8 mouse cellular contexts compared by ENCODE assay signal in the genomic region with DNA sequence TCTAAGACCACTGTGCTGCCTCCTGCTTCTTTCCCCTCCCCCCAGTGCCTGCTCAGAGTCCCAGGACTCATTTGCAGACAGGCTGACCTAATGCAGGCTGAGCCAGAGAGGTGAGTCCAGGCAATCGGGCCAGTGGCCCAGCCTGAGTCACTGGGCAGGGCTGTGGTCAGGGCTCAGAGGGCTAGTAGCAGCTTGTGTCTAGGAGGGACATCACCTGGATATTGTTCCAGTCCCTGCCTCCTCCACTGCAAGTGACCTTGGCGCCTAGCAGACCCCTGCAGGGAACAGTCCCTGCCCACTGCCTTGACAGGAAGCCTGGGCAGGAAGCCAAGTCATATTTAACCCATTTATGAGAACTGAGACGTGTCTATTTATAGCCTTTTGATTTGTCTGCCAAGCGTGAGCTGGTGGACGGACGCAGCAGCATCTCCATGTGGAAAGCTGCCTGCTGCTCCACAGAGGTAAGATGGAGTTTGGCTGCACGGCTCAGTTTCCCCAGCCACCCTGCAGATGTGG. TPM values are rescaled to one million over a fixed set of nuclear protein-coding genes. Genes with fewer than 3 reads are reported as not detected.
A peak's percentile ranks its signal among the peaks of the same experiment; 100 is the strongest.
DNase-seq lines count a peak whose midpoint lies in the region; ATAC-seq lines count a peak whose summit lies in the region.

No protein-coding gene starts in this region.

- ATAC-seq in common myeloid progenitor, adult 5-6 weeks (replicated peaks; ENCODE audit: low read depth, poor library complexity, severe bottlenecking) = peak; percentile 59
- ATAC-seq in heart, embryonic 15.5 days (replicated peaks; ENCODE audit: insufficient number of reproducible peaks, insufficient read depth, low FRiP score, low read depth) = peak; percentile 90
- ATAC-seq in forebrain, embryonic 16.5 days = no peak

- DNase-seq in A20 (ENCODE audit: low read depth, low spot score) = peak; percentile 89
- peak; percentile 51 for DNase-seq in Muller cell, postnatal 12 days (ENCODE audit: inconsistent ontology term)
- peak; percentile 53 to 68 for DNase-seq in kidney, postnatal 4 days
- peak; percentile 78 to 88 for DNase-seq in spleen, postnatal 36 days (ENCODE audit: low spot score in 2 of 2)

- H3K9ac ChIP-seq in heart, embryonic 15.5 days = peak overlapping the region; percentile 22; the same call in 1 of the 2 replicates
- H3K9ac ChIP-seq in forebrain, embryonic 16.5 days (replicated peaks; ENCODE audit: low read depth, low read length) = no peak overlapping the region

- H3K9me3 ChIP-seq in heart, embryonic 15.5 days (replicated peaks) = no peaks in the 10 kb centered on the region
- H3K9me3 ChIP-seq in megakaryocyte, embryonic 14.5 days = peaks cover 16% of the 10 kb centered on the region
- peaks cover 5% of the 10 kb centered on the region; the same call in 1 of the 2 replicates for H3K9me3 ChIP-seq in forebrain, embryonic 16.5 days (ENCODE audit: control insufficient read depth, low read length)

- peak overlapping the region; percentile 86 for H3K27ac ChIP-seq in heart, embryonic 15.5 days
- H3K27ac ChIP-seq in forebrain, embryonic 16.5 days (ENCODE audit: low read length) = no peak overlapping the region

- H3K36me3 ChIP-seq in heart, embryonic 15.5 days = no peaks in the 10 kb centered on the region
- peaks cover 10% of the 10 kb centered on the region for H3K36me3 ChIP-seq in megakaryocyte, embryonic 14.5 days (replicated peaks; ENCODE audit: low read length)
- H3K36me3 ChIP-seq in forebrain, embryonic 16.5 days (ENCODE audit: control insufficient read depth, insufficient read depth) = no peaks in the 10 kb centered on the region

- peaks cover 21% of the 10 kb centered on the region for H3K4me1 ChIP-seq in heart, embryonic 15.5 days (replicated peaks)
- H3K4me1 ChIP-seq in megakaryocyte, embryonic 14.5 days = peaks cover 59% of the 10 kb centered on the region
- no peaks in the 10 kb centered on the region for H3K4me1 ChIP-seq in forebrain, embryonic 16.5 days (replicated peaks; ENCODE audit: control insufficient read depth, insufficient read depth, low read length)

- no peaks in the 10 kb centered on the region for H3K27me3 ChIP-seq in heart, embryonic 15.5 days
- H3K27me3 ChIP-seq in megakaryocyte, embryonic 14.5 days (replicated peaks) = no peaks in the 10 kb centered on the region
- H3K27me3 ChIP-seq in forebrain, embryonic 16.5 days (replicated peaks; ENCODE audit: control insufficient read depth, insufficient read depth, low read length) = no peaks in the 10 kb centered on the region

- WGBS in heart, embryonic 15.5 days = 3% methylated on average over 7 of the region's 7 CpGs
- WGBS in forebrain, embryonic 16.5 days = 46% methylated on average over 7 of the region's 7 CpGs

- H3K4me2 ChIP-seq in heart, embryonic 15.5 days = peak overlapping the region; percentile 53
- no peak overlapping the region for H3K4me2 ChIP-seq in forebrain, embryonic 16.5 days (ENCODE audit: low read length)

- H3K4me3 ChIP-seq in heart, embryonic 15.5 days = no peak overlapping the region; the same call in 1 of the 2 replicates
- peak overlapping the region; percentile 85 for H3K4me3 ChIP-seq in megakaryocyte, embryonic 14.5 days (replicated peaks)
- H3K4me3 ChIP-seq in forebrain, embryonic 16.5 days (replicated peaks; ENCODE audit: low read length) = no peak overlapping the region

RNA-seq across cellular contexts. Expression of a gene that starts 27.0 kb away (rescaled TPM):
- not detected in 2 replicates for total RNA-seq in common myeloid progenitor, adult 5-6 weeks (2017)
- 0.54 and 0.86 TPM in 2 replicates for polyA plus RNA-seq in heart, embryonic 15.5 days (2015; fragmentation: Nextera tagmentation; extraction: Ambion mirVana)
- polyA plus RNA-seq in megakaryocyte, embryonic 14.5 days (2012; ENCODE audit: insufficient read depth, low replicate concordance) = not detected in 2 replicates
- polyA plus RNA-seq in forebrain, embryonic 16.5 days (2015; fragmentation: Nextera tagmentation; extraction: Ambion mirVana) = 0.26 and 0.42 TPM in 2 replicates

RNA-seq across cellular contexts. Expression of a gene that starts 27.3 kb away (rescaled TPM):
- 1.1 TPM in 1 of 2 replicates, not detected in the other for total RNA-seq in common myeloid progenitor, adult 5-6 weeks (2017)
- polyA plus RNA-seq in heart, embryonic 15.5 days (2015; fragmentation: Nextera tagmentation; extraction: Ambion mirVana) = 7.0 and 18.9 TPM in 2 replicates
- polyA plus RNA-seq in megakaryocyte, embryonic 14.5 days (2012; ENCODE audit: insufficient read depth, low replicate concordance) = 2.1 TPM in 1 of 2 replicates, not detected in the other
- polyA plus RNA-seq in forebrain, embryonic 16.5 days (2015; fragmentation: Nextera tagmentation; extraction: Ambion mirVana) = 21.3 and 23.2 TPM in 2 replicates

RNA-seq across cellular contexts. Expression of a gene that starts 41.7 kb away (rescaled TPM):
- total RNA-seq in common myeloid progenitor, adult 5-6 weeks (2017) = 216 and 242 TPM in 2 replicates
- polyA plus RNA-seq in heart, embryonic 15.5 days (2015; fragmentation: Nextera tagmentation; extraction: Ambion mirVana) = 39.1 and 47.0 TPM in 2 replicates
- 2,043 and 2,688 TPM in 2 replicates for polyA plus RNA-seq in megakaryocyte, embryonic 14.5 days (2012; ENCODE audit: insufficient read depth, low replicate concordance)
- 21.7 and 23.4 TPM in 2 replicates for polyA plus RNA-seq in forebrain, embryonic 16.5 days (2015; fragmentation: Nextera tagmentation; extraction: Ambion mirVana)

RNA-seq across cellular contexts. Expression of a gene that starts 44.0 kb away (rescaled TPM):
- 130 and 138 TPM in 2 replicates for total RNA-seq in common myeloid progenitor, adult 5-6 weeks (2017)
- 13.1 and 16.2 TPM in 2 replicates for polyA plus RNA-seq in heart, embryonic 15.5 days (2015; fragmentation: Nextera tagmentation; extraction: Ambion mirVana)
- polyA plus RNA-seq in megakaryocyte, embryonic 14.5 days (2012; ENCODE audit: insufficient read depth, low replicate concordance) = 122 and 127 TPM in 2 replicates
- polyA plus RNA-seq in forebrain, embryonic 16.5 days (2015; fragmentation: Nextera tagmentation; extraction: Ambion mirVana) = 30.0 and 32.3 TPM in 2 replicates

RNA-seq across cellular contexts. Expression of a gene that starts 50.7 kb away (rescaled TPM):
- total RNA-seq in common myeloid progenitor, adult 5-6 weeks (2017) = not detected in 2 replicates
- polyA plus RNA-seq in heart, embryonic 15.5 days (2015; fragmentation: Nextera tagmentation; extraction: Ambion mirVana) = 1.1 and 2.7 TPM in 2 replicates
- polyA plus RNA-seq in megakaryocyte, embryonic 14.5 days (2012; ENCODE audit: insufficient read depth, low replicate concordance) = 1.0 TPM in 1 of 2 replicates, not detected in the other
- polyA plus RNA-seq in forebrain, embryonic 16.5 days (2015; fragmentation: Nextera tagmentation; extraction: Ambion mirVana) = 51.0 and 95.0 TPM in 2 replicates

Comparison
In these comparisons a context has a peak if more than half of its experiments do, and no peak if none do; other contexts are left out.
1. RNA of a gene that starts 41.7 kb away (polyA plus RNA-seq): 2,043 to 2,688 TPM in megakaryocyte, embryonic 14.5 days; 39.1 to 47.0 TPM in heart, embryonic 15.5 days and 21.7 to 23.4 TPM in forebrain, embryonic 16.5 days; every median in the first group is over 10 times any median in the second.
2. Peak in every context shown above with its lines, with median percentiles within 50 percentile points of each other: DNase-seq.